Mouse (Mus musculus): ENCODE measurements around the gene Sestd1.

Gene Sestd1

DNA sequence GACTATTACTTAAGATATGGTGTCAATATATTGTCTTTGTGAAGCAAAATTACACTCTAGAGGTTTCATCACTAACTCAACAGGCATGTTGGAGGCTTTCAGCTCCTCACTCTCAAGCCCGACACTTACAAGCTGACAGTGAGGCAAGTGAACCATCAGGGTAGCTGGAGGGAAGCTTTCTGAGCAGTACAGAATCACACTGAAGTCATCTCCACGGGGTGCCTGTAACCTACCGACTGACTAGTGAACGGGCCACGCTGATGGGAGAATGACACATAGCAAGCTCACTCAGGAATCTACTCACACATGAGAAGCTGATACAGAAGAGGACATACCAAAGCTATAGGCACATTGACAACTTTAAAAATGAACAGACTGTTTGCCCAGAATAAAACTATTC, 67.5 kb downstream of the Sestd1 start:
- DNase-seq (ENCODE audit: low read depth, low spot score), result no peak

DNA sequence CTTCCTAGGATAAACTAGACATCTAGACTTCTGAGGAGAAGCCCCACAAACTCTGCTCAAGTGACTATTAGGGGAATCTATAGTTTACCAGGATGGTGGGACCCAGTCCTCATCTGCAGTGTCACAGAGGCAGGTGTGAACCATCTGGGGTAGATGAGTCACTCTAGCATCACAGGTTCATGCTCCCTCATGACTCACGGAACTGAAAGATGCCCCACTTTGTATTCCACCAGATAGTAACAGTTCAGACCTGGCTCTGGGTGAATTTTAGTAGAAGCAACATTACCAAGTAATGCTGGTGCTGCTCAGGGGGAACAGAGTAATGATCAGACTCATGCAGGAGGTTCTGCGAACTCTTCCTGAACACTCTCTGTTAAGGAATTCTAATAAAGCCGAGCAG, 73.4 kb downstream of the Sestd1 start:
- no peak for DNase-seq (ENCODE audit: low read depth, low spot score)

DNA sequence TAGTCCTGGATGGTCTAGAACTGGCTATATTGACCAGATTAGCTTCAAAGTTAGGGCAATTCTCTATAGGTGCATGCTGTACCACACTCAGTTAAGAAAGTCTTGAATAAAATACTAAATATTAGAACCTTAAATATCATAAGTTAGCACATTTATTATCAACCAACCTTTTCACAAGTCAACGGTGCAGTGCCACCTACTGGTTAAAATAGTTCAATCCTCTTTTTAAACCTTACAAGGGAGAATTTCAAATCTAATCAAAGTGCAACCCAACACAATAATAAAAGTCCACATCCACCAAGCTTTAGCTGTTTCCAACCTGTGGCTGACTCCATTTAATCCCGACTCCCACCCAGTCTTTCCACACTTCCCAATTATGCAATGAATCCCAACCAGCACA, 76.5 kb downstream of the Sestd1 start:
- DNase-seq (ENCODE audit: low read depth, low spot score), result peak; percentile 4

DNA sequence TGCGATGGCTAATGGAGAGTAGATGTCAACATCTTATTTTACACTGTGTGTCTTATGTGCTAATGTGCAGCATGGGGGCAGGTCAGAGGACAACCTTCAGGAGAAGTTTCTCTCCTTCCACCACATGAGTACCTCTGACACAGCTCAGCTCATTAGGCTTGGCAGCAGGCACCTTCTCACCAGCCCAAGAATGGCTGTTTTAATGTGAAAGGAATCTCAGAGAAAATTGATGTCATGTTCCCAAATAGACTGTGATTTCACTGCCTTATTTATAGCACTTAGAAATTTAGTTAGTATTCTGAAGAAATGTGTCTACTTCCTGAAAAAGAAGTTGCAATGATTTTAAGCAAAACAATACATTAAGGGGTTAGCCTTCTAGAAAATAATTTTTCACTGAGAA, 78.5 kb downstream of the Sestd1 start:
- DNase-seq (ENCODE audit: low read depth, low spot score), result no peak

DNA sequence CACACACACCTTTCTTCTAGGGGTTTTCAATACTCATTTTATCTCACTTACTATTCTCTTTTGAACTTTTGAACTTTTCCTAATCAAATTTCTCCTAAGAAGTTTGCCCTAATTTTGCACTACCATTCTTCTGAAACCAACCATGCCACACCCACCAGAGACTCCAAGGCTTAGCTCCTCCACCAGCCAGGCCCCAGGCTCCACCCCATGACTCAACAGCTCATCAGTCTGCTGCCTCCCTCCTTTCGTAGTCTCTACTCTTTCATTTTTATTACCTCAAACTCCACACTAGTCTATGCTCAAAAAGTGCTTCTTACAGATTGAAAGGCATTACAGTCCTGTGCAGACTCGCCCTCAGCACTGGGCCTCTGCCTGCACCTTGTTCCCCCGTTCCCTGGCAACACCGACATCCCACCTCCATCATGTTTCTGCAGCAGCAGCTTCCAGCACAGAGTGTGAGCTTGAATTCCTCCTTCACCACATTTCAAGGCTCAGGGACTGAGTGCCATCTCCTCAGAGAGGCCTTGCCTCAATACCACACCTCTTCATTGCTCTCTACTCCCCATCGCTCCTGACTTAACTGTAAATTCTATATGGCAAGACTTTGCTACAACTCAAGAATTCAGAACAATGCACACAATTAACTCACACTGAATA, 79.3 kb downstream of the Sestd1 start:
- no peak for DNase-seq (ENCODE audit: low read depth, low spot score)

DNA sequence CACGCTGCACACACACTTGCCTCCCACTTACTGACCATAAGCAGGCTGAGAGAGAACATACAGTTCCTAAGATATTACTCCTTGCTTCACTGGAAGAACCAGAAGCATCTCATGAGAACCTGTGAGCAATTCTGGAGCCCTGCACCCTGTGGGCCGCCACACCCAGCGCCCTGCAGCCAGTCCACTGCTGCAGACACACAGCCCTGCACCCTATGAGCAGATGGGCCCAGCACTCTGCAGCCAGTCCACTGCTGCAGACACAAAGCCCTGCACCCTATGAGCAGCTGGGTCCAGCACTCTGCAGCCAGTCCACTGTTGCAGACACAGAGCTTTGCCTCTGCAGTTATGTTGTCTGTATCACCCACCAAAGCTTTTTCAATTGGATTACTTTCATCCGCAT, 80.0 kb downstream of the Sestd1 start:
- DNase-seq (ENCODE audit: low read depth, low spot score), result no peak

DNA sequence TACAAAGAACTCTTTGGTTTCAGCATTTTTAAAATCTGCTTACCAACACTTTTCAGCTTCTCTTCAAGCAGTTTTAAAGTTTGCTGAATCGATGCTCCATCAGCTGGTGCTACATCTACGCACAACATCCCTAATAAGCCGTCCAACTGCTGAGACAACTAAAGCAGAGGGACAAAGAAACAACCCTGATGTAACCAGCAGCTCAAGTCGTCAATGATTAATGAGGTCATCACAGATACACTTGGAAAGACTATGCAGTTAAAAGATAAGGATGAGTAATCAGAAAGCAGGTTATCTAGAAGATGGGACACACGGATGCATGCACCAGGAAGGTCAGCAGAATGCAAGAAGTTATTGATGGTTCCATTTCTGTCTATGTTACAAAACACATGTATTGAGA, 82.1 kb downstream of the Sestd1 start:
- DNase-seq (ENCODE audit: low read depth, low spot score), result no peak

DNA sequence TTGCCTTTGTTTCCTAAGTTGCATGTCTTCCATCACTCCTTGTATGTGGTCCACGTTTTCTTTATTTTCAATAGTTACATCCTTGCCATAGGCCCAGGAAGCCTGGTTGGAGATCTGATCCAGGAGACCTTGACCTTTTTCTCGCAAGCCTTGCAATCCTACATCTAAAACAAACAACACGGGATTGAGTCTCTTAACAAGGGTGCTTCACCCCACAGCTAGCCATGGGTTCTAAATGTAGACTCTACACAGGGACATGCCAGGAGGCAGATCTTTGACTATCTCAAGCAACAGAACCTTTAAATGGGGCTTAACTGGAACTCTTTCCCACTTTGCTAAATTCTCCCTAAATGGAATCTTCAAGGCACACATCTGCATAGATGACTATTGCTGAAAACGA, 83.6 kb downstream of the Sestd1 start:
- no peak for DNase-seq (ENCODE audit: low read depth, low spot score)

DNA sequence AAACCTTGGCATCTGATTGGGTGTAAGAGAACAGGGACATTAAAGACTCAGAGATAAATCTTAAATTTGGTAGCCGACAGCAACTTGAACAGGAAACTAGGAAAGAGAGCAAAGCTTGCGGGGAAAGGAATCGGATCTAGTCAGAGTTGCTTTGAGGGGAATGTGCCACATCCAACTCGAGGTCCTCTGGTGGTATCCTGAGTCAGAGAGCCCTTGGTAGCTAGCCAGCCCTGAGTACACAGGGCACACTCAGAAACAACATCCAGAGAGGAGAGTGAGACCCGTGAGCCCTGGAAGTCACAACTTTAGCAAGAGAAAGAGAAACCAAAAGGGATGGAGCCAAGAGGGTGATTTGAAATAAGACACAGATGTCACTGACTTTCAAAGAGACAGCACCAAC, 85.3 kb downstream of the Sestd1 start:
- no peak for DNase-seq (ENCODE audit: low read depth, low spot score)

DNA sequence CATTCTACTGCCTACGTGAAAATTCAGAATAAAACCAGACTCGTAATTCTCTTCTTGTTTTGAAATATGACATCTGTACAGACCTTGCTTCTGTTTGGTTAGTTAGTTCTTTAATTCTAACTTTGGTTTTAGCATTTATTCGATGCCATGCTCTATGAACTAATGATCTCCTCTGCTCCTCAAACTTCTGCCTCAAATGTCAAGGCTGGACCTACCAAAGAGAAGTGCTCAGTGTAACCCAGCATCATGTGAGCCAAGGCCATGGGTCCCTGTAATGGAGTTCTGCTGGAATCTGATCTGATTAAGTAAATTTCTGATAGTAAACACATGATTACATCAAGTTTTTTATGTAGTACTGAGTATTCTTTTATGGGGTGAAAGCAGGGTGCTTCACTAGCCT, 88.6 kb downstream of the Sestd1 start:
- DNase-seq (ENCODE audit: low read depth, low spot score), result no peak

DNA sequence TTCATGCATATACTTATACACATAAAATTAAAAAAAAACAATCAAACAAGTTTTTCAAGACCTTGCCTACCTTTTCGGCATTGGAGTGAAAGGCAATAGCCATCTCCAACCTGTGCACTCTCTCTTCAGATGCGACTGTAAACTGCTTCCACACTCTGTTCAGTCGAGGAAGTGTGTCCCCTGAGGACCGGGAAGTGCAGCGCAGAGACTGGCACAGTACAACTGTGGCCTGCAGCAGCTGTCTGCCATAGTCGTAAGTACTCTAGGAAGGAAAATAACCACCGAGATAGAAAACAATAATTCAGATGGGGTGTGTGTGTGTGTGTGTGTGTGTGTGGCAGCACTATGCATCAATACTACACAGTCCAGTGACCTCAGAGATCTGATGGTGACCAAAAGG, 89.5 kb downstream of the Sestd1 start:
- no peak for DNase-seq (ENCODE audit: low read depth, low spot score)

DNA sequence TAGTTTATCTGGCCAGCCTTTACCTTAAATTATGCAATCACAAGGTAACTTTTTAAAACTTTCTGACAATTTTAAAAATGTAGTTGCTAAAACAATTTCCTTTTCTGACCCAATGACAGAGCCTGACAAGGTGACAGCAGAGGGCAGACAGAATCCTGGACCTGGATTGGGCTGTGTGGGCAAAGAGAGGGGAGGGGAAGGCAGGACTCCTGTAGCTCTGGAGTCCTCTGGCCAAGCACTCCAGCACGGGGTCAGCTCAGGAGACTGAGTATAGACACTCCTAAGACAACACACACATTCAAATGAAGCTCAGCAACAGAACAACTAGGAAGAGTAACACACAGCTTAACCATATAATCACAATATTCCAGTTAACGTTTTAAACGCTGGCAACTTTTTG, 90.1 kb downstream of the Sestd1 start:
- no peak for DNase-seq (ENCODE audit: low read depth, low spot score)

DNA sequence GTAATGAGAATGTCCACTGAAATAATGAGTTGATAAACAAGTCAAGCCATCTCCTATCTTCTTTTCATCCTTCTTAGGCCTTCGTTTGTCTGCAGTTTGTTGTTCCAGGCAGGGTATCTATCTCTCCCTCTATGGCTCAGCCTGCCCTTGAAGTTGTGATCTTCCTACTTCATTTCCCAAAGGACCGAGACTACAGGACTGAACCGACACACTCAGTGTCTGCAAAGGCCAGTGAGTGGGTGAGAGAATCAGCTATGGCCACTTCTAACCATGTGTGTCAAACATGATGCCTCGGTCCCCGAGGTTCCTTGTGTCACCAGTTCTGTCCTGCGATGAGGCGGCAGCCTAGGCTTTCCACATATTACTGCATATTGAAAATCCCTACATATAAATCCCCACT, 90.7 kb downstream of the Sestd1 start:
- no peak for DNase-seq (ENCODE audit: low read depth, low spot score)

DNA sequence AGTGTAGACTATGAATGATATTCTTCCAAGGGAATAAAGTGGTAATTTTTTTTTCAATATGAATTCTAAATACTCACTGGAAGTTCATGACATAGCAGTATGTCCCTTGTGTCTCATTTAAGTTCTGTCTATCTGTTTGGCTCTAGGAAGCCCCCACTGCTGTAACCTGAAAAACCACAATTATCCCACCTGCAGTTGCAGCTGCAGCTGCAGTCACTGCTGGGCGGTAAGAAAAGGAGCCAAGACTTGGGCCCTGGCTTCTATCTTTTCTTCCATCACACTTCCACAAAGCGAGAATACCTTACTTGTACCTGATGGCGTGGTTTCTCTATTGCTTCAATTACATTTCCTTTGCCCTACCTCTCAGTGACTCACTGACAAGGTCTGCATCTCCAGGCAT, 92.9 kb downstream of the Sestd1 start:
- DNase-seq (ENCODE audit: low read depth, low spot score), result no peak

DNA sequence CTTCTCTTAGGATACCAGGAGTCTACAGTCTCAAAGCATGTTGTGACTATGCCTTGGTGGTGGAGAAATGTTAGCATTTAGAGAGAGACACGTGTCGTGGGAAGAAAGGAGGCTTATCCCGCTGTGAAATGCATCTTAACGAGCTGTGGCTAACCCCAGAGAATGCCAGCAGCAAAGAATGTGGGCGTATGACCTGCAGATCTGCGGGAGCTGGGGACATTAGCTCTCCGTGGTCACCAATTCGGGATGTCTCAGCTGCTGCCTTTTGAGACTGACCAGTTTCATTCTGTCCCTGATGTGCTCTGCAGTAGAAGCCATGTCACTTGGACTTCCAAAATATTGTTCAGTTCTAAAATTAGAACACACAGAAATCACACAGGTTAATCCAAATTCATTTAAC, 93.5 kb downstream of the Sestd1 start:
- no peak for DNase-seq (ENCODE audit: low read depth, low spot score)

DNA sequence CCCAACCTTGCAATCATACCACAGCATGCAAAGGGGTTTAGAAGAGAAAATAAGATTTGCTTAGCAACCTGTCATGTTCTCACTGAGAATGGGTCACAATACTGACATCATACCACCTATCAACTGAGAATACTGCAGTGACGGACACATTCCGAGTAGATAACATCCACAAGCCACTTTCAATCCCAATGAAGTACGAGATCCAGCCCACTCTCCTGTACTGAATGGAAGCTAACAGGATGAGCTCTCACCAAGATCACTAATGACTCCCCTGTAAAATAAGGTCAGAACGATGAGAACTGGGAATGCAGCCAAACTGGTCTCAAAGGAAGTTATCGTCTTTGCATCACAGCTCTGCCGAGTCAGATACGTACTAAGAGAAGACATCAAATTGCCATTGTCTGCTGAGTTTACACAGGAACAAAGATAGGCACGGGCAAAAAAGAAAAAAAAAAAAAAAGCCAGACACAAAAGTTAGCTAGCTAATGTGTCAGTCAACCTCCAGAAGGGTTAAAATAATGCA, 96.3 kb downstream of the Sestd1 start:
- no peak for DNase-seq (ENCODE audit: low read depth, low spot score)

DNA sequence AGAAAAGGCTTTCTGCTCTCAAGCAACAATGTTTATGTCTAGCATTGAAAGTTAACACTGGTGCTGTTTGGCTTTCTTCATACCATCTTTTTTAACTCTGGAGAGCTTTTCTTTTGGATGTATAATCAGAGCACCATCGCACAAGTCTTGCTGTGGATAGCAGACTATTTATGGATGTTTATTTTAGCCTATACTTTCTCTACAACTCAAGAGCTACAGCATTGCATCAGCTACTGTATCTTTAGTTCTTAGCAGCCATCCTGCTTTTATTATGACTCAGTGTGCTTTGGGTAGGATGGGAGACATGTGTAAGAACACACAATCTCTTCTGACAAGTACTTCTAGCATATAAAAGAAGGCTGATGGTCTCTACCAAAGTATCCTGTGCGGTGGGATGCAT, 96.7 kb downstream of the Sestd1 start:
- DNase-seq (ENCODE audit: low read depth, low spot score), result no peak

DNA sequence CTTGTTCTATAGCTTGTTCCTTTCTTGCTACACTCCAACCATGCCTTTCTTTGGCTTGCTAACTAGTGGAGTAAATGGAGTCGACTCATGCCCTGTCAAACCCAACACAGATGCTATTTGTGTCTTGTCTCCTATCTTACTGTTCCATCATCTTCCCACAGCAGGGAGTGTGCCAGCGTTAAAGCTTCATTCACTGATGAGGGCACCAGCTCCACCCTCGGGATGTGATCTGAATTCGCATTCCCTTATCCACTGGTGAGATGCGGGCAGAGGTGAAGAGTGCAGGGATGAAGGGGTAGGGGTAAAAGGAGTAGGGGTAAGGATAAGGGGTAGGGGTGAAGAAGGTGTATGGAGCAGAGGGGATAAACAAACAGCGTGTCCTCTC, 97.4 kb downstream of the Sestd1 start:
- no peak for DNase-seq (ENCODE audit: low read depth, low spot score)

DNA sequence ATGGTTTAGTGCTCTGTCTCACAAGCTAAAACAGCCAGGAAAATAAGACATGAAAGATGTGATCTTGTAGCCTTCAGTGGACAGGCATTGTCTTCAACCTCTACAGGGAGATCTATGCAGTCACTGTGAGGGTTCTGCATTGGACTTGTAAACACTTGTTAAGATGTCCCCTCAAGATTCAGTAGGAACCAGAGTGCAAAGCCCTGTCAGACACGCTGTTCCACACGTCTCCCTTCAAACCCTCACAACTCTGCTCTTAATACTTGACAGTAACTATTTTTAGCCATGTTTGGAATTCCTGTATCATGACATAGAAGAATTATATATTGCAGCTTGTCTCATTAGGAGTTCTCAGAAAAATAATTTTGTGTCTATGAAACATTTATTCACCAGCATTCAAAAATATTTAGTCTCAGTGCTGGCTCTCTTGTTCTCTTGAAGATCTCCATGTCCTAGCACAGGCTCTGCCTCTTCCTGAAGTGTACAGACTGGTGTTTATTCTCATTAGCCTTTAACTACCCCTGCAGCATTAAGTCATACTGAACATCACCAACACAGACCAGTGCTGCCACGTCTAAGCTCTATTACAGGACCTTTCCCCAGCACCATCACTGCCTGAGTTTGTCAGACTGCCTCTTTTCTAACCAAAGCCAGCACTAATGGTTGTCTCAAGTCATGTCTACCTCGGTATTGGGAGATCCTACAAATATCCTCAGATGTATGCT, 98.0 kb downstream of the Sestd1 start:
- DNase-seq (ENCODE audit: low read depth, low spot score), result no peak

DNA sequence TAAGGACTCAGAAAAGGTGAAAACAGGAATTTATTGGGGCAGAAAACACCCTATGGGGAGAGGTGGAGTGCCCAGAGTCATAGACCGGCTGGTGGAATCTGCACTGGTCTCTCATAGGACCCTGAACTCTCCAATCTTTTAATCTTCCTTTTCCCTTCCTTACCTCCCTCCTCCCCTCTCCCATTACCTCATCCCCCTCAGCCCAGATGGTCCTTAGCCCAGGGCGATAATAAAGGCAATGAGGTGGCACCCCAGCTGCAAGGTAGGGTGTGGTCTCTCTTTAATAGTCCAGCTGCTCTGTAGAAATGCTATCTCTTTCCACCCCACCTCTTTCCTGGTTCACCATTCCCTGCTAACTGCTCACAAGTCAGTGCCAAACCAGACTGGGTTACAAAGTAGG, 102.9 kb downstream of the Sestd1 start:
- DNase-seq (ENCODE audit: low read depth, low spot score), result no peak

DNA sequence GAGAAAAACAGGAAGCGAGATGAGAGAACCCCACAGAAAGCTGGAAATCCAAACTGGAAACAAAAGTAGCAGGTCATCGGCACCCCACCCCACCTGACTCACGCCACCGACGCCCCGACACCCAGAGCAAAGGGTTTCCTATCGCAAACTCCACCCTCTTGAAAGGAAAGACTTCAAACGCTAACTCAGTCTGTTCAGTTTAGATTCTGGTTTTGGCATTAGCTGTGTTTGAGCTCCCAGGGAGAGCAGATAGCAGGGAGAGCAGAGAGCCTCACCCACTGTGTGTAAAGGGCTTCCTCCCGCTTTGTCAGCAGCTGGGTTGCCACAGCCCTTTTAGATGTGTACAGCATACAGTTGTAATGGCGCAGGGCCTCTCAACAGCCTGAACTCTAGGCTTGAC, 104.0 kb downstream of the Sestd1 start:
- no peak for DNase-seq (ENCODE audit: low read depth, low spot score)

DNA sequence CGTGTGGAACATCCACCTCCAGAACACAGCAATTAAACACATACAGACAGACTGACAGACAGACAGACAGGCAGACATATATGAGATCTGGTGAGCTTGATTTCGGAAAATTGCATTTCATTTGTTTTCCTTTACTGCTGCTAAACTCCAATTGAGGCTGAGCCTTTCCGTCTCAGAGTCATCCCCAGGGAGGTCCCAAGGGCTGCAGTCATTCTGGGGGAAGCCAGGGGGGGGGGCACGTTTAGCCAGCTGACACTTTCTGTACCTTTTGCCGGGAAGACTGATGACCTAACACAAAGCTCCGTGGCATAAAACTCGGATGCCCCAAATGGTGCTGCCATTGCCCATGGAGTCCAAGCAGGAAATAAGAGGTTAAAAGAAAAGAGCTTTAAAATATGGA, 105.0 kb downstream of the Sestd1 start:
- no peak for DNase-seq (ENCODE audit: low read depth, low spot score)

DNA sequence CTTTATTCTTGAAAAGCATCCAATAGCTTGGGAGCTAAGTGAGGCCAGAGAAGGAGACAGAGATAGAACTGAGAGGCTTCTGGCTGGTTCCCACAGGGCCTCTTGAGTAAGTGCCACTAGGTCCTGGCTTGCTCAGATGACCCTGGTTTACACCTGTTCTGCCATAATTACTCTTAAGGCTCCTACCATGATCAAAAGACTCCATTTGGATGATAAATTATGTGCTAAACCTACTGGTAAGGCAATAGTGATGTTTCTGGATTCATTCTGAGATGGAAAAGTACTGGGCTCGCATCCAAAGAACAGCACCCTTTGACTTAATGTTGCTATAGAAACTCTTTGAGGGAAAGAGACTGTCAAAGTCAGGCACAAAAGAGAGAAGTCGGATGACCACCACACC, 106.1 kb downstream of the Sestd1 start:
- no peak for DNase-seq (ENCODE audit: low read depth, low spot score)

DNA sequence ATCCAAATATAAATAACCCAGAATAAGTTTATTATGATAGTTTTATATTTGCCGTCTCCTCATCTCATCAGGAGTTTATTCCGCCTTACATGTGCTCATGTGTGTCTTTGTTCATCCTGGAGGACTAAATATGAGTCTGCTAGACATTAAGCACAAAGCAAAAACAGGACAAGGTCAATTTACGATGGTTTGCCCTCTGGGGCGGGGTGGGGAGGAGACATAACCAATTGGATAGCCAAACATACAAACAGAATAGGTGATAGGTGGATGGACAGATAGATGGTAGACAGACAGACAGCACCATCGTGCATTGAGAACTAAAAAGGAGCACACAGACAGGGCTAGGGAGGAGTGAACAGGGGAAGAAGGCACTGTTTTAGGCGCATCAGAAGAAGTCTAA, 106.6 kb downstream of the Sestd1 start:
- no peak for DNase-seq (ENCODE audit: low read depth, low spot score)

All from forelimb bud, embryonic 11.5 days (tissue).